Mouse (Mus musculus) limb, embryonic 14.5 days (tissue): ENCODE measurements around the gene Zfp653. TPM values are rescaled to one million over a fixed set of nuclear protein-coding genes. Genes with fewer than 3 reads are reported as not detected.

Experiments
- ATAC-seq: fragments of 200-750 bp; cut with Nextera tagmentation; 2 replicates; pipeline ENCODE4 v1.8.0; 2017; ENCODE audit warnings: low read depth, moderate number of reproducible peaks, moderate TSS enrichment; ENCODE audit not compliant: low FRiP score
- DNase-seq: peaks from one replicate; pipeline ENCODE4 v3.0.0-alpha.2; 2015; ENCODE audit warnings: low spot score
- H3K27ac ChIP-seq: fragments of 300-500 bp; sonication (generic); replicated peaks from 2 replicates; pipeline ENCODE4 v1.5.1; 2014; ENCODE audit warnings: low read depth, mild to moderate bottlenecking, low read length, moderate library complexity, mixed read lengths
- H3K27me3 ChIP-seq: fragments of 300-500 bp; sonication (generic); 2 replicates; pipeline ENCODE4 v1.6.1; 2014; ENCODE audit warnings: low read length, mixed read lengths; ENCODE audit not compliant: control insufficient read depth, insufficient read depth
- H3K36me3 ChIP-seq: fragments of 300-500 bp; sonication (generic); 2 replicates; pipeline ENCODE4 v1.6.1; 2014; ENCODE audit warnings: mild to moderate bottlenecking, low read length, moderate library complexity, mixed read lengths; ENCODE audit not compliant: control insufficient read depth, insufficient read depth
- H3K4me1 ChIP-seq: fragments of 300-500 bp; sonication (generic); 2 replicates; pipeline ENCODE4 v1.6.1; 2014; ENCODE audit warnings: antibody characterized with exemption, low read length, mixed read lengths; ENCODE audit not compliant: control insufficient read depth, insufficient read depth
- H3K4me2 ChIP-seq: fragments of 300-500 bp; sonication (generic); replicated peaks from 2 replicates; pipeline ENCODE4 v1.6.1; 2014; ENCODE audit warnings: low read depth, mild to moderate bottlenecking, low read length, moderate library complexity; ENCODE audit not compliant: severe bottlenecking
- H3K4me3 ChIP-seq: fragments of 300-500 bp; sonication (generic); replicated peaks from 2 replicates; pipeline ENCODE4 v1.5.1; 2014; ENCODE audit warnings: low read length
- H3K9ac ChIP-seq: fragments of 300-500 bp; sonication (generic); 2 replicates; pipeline ENCODE4 v1.6.1; 2014; ENCODE audit warnings: mild to moderate bottlenecking, low read depth, low read length, moderate library complexity; ENCODE audit not compliant: severe bottlenecking
- H3K9me3 ChIP-seq: fragments of 300-500 bp; sonication (generic); 2 replicates; pipeline ENCODE4 v1.6.1; 2016; ENCODE audit warnings: low read length; ENCODE audit not compliant: control insufficient read depth
- POLR2A ChIP-seq: fragments of 200-500 bp; IDR thresholded peaks from 2 replicates; pipeline ENCODE4 v1.8.0; 2012; ENCODE audit warnings: inconsistent platforms, mild to moderate bottlenecking, moderate library complexity, borderline replicate concordance; ENCODE audit not compliant: insufficient read depth, insufficient read length; ENCODE audit errors: extremely low read depth
- WGBS: fragments of 180-500 bp; shearing (Covaris S2); extraction: QIAGEN DNeasy Blood & Tissue Kit; methylation state at CpG from one replicate; pipeline ENCODE4 v1.1.7; 2014; 5-methylcytosine and 5-hydroxymethylcytosine counted together
- polyA plus RNA-seq, 2 experiments: library from polyadenylated mRNA; depleted of rRNA in 1 of 2; stranded (reverse) in 1 of 2; unstranded in 1 of 2; fragments of >200 nt; fragmentation: Nextera tagmentation in 1 of 2; extraction: Ambion mirVana in 1 of 2; gene quantifications; 2 replicates each; pipeline versions ENCODE4 v1.2.1 to v1.2.3; 2012 to 2014

The Zfp653 gene
- polyA plus RNA-seq, 2 experiments: 8.7 to 31.2 TPM

- peaks cover 13% of the 10 kb centered on the region for H3K4me1 ChIP-seq
- ATAC-seq (no peak), DNase-seq (peak; percentile 61)
- no peak overlapping the region for H3K27ac ChIP-seq
- no peaks in the 10 kb centered on the region for H3K9me3 ChIP-seq
- H3K36me3 ChIP-seq: peaks cover 21% of the 10 kb centered on the region
- H3K4me3 ChIP-seq: no peak overlapping the region
- H3K9ac ChIP-seq: no peak overlapping the region
- WGBS: 3% methylated on average over 32 of the region's 32 CpGs
- H3K27me3 ChIP-seq: peaks cover 63% of the 10 kb centered on the region
- TF ChIP-seq POLR2A: no peak
- H3K4me2 ChIP-seq: no peak overlapping the region
Observed at GRCm38 (mm10) chr9:22054411-22055076, 16.6 kb downstream of the Zfp653 start.

GRCm38 (mm10) chr9:22053657-22054056, 17.5 kb downstream of the Zfp653 start:
- DNase-seq: peak; percentile 36
- no peak for TF ChIP-seq POLR2A
- ATAC-seq: no peak

GRCm38 (mm10) chr9:22051958-22052254, 19.3 kb downstream of the Zfp653 start, which contains the start of gene Elavl3:
Gene Elavl3 (minus strand): TSS chr9:22052023.
- TF ChIP-seq POLR2A: no peak
- DNase-seq (no peak), ATAC-seq (no peak)
- H3K9ac ChIP-seq: no peak within 1 kb of the TSS
- 0 out of 2 replicates have a peak, but pooled peaks cover under 1% of the 10 kb centered on the region for H3K36me3 ChIP-seq
- peaks cover 70% of the 10 kb centered on the region for H3K27me3 ChIP-seq
- peak within 1 kb of the TSS; percentile 53 for H3K4me2 ChIP-seq
- under 1% methylated on average over 20 of the region's 28 CpGs for WGBS
- H3K4me1 ChIP-seq: peaks cover 13% of the 10 kb centered on the region
- H3K9me3 ChIP-seq: no peaks in the 10 kb centered on the region
- H3K27ac ChIP-seq: no peak within 1 kb of the TSS
- H3K4me3 ChIP-seq: peak within 1 kb of the TSS; percentile 31

More at GRCm38 (mm10) chr9:22053657-22054056, 17.5 kb downstream of the Zfp653 start:
- no peaks in the 10 kb centered on the region for H3K9me3 ChIP-seq
- H3K27ac ChIP-seq: no peak overlapping the region
- WGBS: 23% methylated on average over 7 of the region's 7 CpGs
- peaks cover 16% of the 10 kb centered on the region for H3K36me3 ChIP-seq
- H3K27me3 ChIP-seq: peaks cover 70% of the 10 kb centered on the region
- H3K4me2 ChIP-seq: no peak overlapping the region
- H3K4me3 ChIP-seq: no peak overlapping the region
- H3K9ac ChIP-seq: no peak overlapping the region
- H3K4me1 ChIP-seq: peaks cover 13% of the 10 kb centered on the region

- no peak for DNase-seq
- H3K9ac ChIP-seq: no peak overlapping the region
- WGBS: 2% methylated on average over 52 of the region's 67 CpGs
Observed at GRCm38 (mm10) chr9:22051161-22051957, 19.8 kb downstream of the Zfp653 start.

GRCm38 (mm10) chr9:22050351-22050889, 20.8 kb downstream of the Zfp653 start:
- 1% methylated on average over 36 of the region's 43 CpGs for WGBS
- no peaks in the 10 kb centered on the region for H3K9me3 ChIP-seq
- no peak overlapping the region for H3K9ac ChIP-seq
- DNase-seq (no peak), ATAC-seq (no peak)
- H3K4me2 ChIP-seq: peak overlapping the region; percentile 53
- no peak for TF ChIP-seq POLR2A
- no peaks in the 10 kb centered on the region for H3K36me3 ChIP-seq
- H3K27ac ChIP-seq: no peak overlapping the region
- peaks cover 13% of the 10 kb centered on the region for H3K4me1 ChIP-seq
- peaks cover 61% of the 10 kb centered on the region for H3K27me3 ChIP-seq
- peak overlapping the region; percentile 31 for H3K4me3 ChIP-seq

More at GRCm38 (mm10) chr9:22051161-22051957, 19.8 kb downstream of the Zfp653 start:
- Histone ChIP-seq H3K4me3 (peak overlapping the region; percentile 31), H3K9me3 (no peaks in the 10 kb centered on the region), H3K27ac (no peak overlapping the region), H3K4me1 (peaks cover 13% of the 10 kb centered on the region), H3K36me3 (no peaks in the 10 kb centered on the region), H3K4me2 (peak overlapping the region; percentile 53), H3K27me3 (peaks cover 70% of the 10 kb centered on the region)
- no peak for TF ChIP-seq POLR2A
- no peak for ATAC-seq
